Mouse (Mus musculus) liver, adult 2 months (tissue): ENCODE results near the gene Ano2. TPM values are rescaled to one million over a fixed set of nuclear protein-coding genes. Genes with fewer than 3 reads are reported as not detected.

Experiments used
- DNase-seq: peaks from one replicate; pipeline ENCODE4 v3.0.0-alpha.2; 2011; ENCODE audit warnings: low read depth, low spot score; ENCODE audit errors: extremely low read depth
- H3K27ac ChIP-seq: fragments of 200-500 bp; replicated peaks from 2 replicates; pipeline ENCODE4 v1.5.1; 2012; ENCODE audit warnings: low read depth, mild to moderate bottlenecking, control low read depth, inconsistent platforms, low read length; ENCODE audit not compliant: insufficient read depth
- H3K27me3 ChIP-seq: fragments of 200-500 bp; 2 replicates; pipeline ENCODE4 v1.6.1; 2012; ENCODE audit warnings: mild to moderate bottlenecking, moderate library complexity, low read length, inconsistent platforms; ENCODE audit not compliant: control insufficient read depth, insufficient read depth
- H3K36me3 ChIP-seq: fragments of 200-500 bp; 2 replicates; pipeline ENCODE4 v1.6.1; 2012; ENCODE audit warnings: low read length, inconsistent platforms; ENCODE audit not compliant: control insufficient read depth, insufficient read depth
- H3K4me1 ChIP-seq: fragments of 200-500 bp; 2 replicates; pipeline ENCODE4 v1.6.1; 2011; ENCODE audit warnings: low read length; ENCODE audit not compliant: control insufficient read depth, insufficient read depth
- H3K4me3 ChIP-seq: fragments of 200-500 bp; 2 replicates; pipeline ENCODE4 v1.5.1; 2011; ENCODE audit warnings: low read depth, mild to moderate bottlenecking, control low read depth, low read length, moderate library complexity; ENCODE audit not compliant: insufficient read depth
- H3K79me2 ChIP-seq: fragments of 200-500 bp; 2 replicates; pipeline ENCODE4 v1.6.1; 2012; ENCODE audit warnings: inconsistent platforms, mild to moderate bottlenecking, low read length, moderate library complexity; ENCODE audit not compliant: control insufficient read depth, insufficient read depth
- H3K9ac ChIP-seq: fragments of 200-500 bp; 2 replicates; pipeline ENCODE4 v1.6.1; 2012; ENCODE audit warnings: low read depth, mild to moderate bottlenecking, control low read depth, inconsistent platforms, low read length
- CTCF ChIP-seq: fragments of 200-500 bp; IDR thresholded peaks from 2 replicates; pipeline ENCODE4 v1.5.1; 2011; ENCODE audit warnings: low read depth, low read length, control low read depth
- POLR2A ChIP-seq: fragments of 200-500 bp; IDR thresholded peaks from 2 replicates; pipeline ENCODE4 v1.6.1; 2011; ENCODE audit warnings: low read length, control low read depth; ENCODE audit not compliant: insufficient read depth; ENCODE audit errors: extremely low read depth
- WGBS: fragments of 180-500 bp; shearing (Covaris S2); methylation state at CpG from one replicate; pipeline ENCODE4 v1.1.7; 2018; 5-methylcytosine and 5-hydroxymethylcytosine counted together
- polyA plus RNA-seq: library from polyadenylated mRNA; depleted of rRNA; stranded (reverse); fragments of >200 nt; gene quantifications from 2 replicates; pipeline ENCODE4 v1.2.3, GENCODE M21; 2012
- total RNA-seq: library from RNA; depleted of rRNA; stranded (reverse); fragments of >200 nt; gene quantifications from 2 replicates; pipeline ENCODE4 v1.2.3, GENCODE M21; 2014

The Ano2 gene
- total and polyA plus RNA-seq, 2 experiments, result 0.09 TPM; not detected in 1

- TF ChIP-seq CTCF, result no peak
- TF ChIP-seq POLR2A, result no peak
- Histone ChIP-seq H3K4me3 (no peak overlapping the region), H3K9ac (no peak overlapping the region), H3K27me3 (no peaks in the 10 kb centered on the region), H3K36me3 (no peaks in the 10 kb centered on the region), H3K79me2 (no peaks in the 10 kb centered on the region), H3K27ac (no peak overlapping the region), H3K4me1 (no peaks in the 10 kb centered on the region)
- DNase-seq, result no peak
- WGBS, result 86% methylated on average over 7 of the region's 7 CpGs
Measured at GRCm38 (mm10) chr6:125879306-125879705, 189.1 kb downstream of the Ano2 start.

DNA sequence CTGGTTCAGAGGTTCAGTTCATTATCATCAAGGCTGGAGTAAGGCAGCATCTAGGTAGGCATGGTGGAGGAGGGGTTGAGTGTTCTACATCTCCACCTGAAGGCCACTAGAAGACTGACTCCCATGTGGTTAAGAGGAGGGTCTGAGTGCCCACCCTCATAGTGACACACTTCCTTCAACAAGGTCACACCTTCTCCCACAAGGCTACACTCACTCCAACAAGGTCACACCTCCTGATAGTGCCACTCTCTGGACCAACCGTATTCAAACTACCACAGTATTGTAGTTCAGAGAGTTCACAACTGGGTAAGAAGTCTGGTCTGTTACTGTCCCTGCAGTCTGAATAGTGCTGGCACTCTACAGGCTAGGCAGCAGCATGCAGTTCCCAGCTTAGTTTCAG lies 198.4 kb downstream of the Ano2 start:
- Histone ChIP-seq H3K27me3 (no peaks in the 10 kb centered on the region), H3K9ac (no peak overlapping the region), H3K79me2 (no peaks in the 10 kb centered on the region), H3K27ac (no peak overlapping the region), H3K4me3 (no peak overlapping the region), H3K4me1 (no peaks in the 10 kb centered on the region), H3K36me3 (no peaks in the 10 kb centered on the region)
- WGBS, result 83% methylated on average over 1 of the region's 1 CpGs
- DNase-seq, result no peak
- TF ChIP-seq CTCF, result no peak

DNA sequence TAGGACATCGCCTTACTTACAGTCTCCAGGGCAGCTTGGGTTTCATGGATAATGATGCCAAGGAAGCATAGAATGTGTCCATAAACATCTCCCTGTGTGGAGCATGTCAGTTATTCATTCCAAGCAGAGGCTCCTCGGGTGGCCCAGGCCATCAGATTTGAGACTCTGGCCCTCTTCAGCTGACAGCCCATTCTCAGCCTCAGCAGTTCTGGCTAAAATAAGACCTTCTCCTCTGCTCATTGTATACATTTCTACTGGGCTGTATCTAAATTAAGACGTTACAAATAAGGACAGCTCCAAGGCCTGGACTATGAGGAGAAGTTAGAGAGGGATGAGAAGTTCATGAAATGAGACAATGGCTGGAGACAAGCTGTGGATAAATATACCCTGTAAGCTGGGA lies 204.1 kb downstream of the Ano2 start:
- Histone ChIP-seq H3K36me3 (no peaks in the 10 kb centered on the region), H3K9ac (no peak overlapping the region), H3K79me2 (no peaks in the 10 kb centered on the region), H3K4me3 (no peak overlapping the region), H3K27me3 (no peaks in the 10 kb centered on the region), H3K27ac (no peak overlapping the region), H3K4me1 (no peaks in the 10 kb centered on the region)
- 77% methylated on average over 3 of the region's 3 CpGs for WGBS
- TF ChIP-seq POLR2A, result no peak
- no peak for TF ChIP-seq CTCF
- no peak for DNase-seq

GRCm38 (mm10) chr6:125914446-125914845 lies 224.2 kb downstream of the Ano2 start:
- Histone ChIP-seq H3K79me2 (no peaks in the 10 kb centered on the region), H3K9ac (no peak overlapping the region), H3K36me3 (no peaks in the 10 kb centered on the region), H3K27me3 (no peaks in the 10 kb centered on the region), H3K4me3 (no peak overlapping the region), H3K27ac (no peak overlapping the region), H3K4me1 (no peaks in the 10 kb centered on the region)
- WGBS, result 70% methylated on average over 9 of the region's 9 CpGs
- DNase-seq, result no peak
- TF ChIP-seq POLR2A, result no peak
- no peak for TF ChIP-seq CTCF

GRCm38 (mm10) chr6:125922746-125923145 lies 232.5 kb downstream of the Ano2 start:
- Histone ChIP-seq H3K27me3 (no peaks in the 10 kb centered on the region), H3K36me3 (no peaks in the 10 kb centered on the region), H3K79me2 (no peaks in the 10 kb centered on the region), H3K4me3 (no peak overlapping the region), H3K4me1 (no peaks in the 10 kb centered on the region), H3K27ac (no peak overlapping the region), H3K9ac (no peak overlapping the region)
- 66% methylated on average over 3 of the region's 3 CpGs for WGBS
- TF ChIP-seq POLR2A (no peak), CTCF (no peak)
- DNase-seq, result no peak

DNA sequence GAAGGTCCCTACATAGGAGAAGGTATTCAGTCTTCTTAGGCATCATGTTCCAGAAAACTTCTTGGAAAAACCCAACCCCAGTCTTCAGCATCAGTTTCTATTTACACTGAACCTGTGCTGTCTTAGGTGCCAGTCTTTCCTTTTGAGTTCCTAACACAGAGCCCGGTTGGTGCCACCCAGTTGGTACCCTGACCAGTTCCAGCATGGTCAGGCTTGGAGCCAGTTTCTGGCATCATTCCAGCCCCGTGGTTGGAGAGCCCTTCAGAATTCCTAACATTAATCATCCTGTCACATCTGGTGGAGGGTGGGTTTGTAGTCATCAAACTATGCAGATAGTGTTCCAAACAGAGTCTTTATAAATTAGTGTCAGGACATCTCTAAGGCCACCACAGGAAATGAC lies 234.8 kb downstream of the Ano2 start:
- Histone ChIP-seq H3K27ac (no peak overlapping the region), H3K9ac (no peak overlapping the region), H3K79me2 (no peaks in the 10 kb centered on the region), H3K36me3 (no peaks in the 10 kb centered on the region), H3K4me1 (no peaks in the 10 kb centered on the region), H3K27me3 (no peaks in the 10 kb centered on the region), H3K4me3 (no peak overlapping the region)
- TF ChIP-seq CTCF, result no peak
- TF ChIP-seq POLR2A, result no peak
- 75% methylated on average over 2 of the region's 2 CpGs for WGBS
- DNase-seq, result no peak

DNA sequence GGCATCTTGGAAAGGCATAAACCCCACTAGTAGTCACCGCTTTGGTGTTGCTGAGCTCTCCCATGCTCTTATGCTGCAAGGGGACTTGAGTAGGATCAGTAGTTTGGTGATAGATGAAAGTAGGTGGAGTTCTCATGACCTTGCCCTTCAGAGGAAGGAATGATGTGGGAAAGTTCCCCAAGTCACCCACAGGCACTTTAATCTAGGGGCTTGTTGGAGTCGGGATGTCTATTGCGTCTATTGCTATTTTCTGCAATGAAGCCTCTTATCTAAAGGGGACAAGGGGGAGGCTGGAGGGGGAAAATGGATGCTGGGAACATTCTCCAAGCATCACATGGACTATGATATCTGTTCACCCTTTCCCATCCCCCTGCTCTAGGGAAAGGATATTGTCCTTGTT lies 235.6 kb downstream of the Ano2 start:
- Histone ChIP-seq H3K36me3 (no peaks in the 10 kb centered on the region), H3K79me2 (no peaks in the 10 kb centered on the region), H3K4me1 (no peaks in the 10 kb centered on the region), H3K4me3 (no peak overlapping the region), H3K9ac (no peak overlapping the region), H3K27ac (no peak overlapping the region), H3K27me3 (no peaks in the 10 kb centered on the region)
- TF ChIP-seq POLR2A, result no peak
- TF ChIP-seq CTCF, result no peak
- WGBS, result 92% methylated on average over 3 of the region's 3 CpGs
- no peak for DNase-seq
